13 mouse cellular contexts compared by ENCODE assay signal in genomic region chr11:50089840-50090239, GRCm38 (mm10).
"Had no signal": no experiment of that assay in that cellular context is flagged by ENCODE, and none has a peak within 500 bp of the region (broad histone marks: within the 10 kb centered on the region; RNA-seq: fewer than 3 reads in every experiment).

No protein-coding gene starts in this region.

- H3K27ac ChIP-seq: limb, embryonic 15.5 days; neural tube, embryonic 12.5 days; stomach, embryonic 15.5 days had no signal

- H3K4me3 ChIP-seq: limb, embryonic 15.5 days; midbrain, embryonic 13.5 days; neural tube, embryonic 12.5 days; stomach, embryonic 15.5 days had no signal

- H3K4me1 ChIP-seq: stomach, embryonic 15.5 days had no signal

- H3K27me3 ChIP-seq: limb, embryonic 15.5 days; midbrain, embryonic 13.5 days; neural tube, embryonic 12.5 days; stomach, embryonic 15.5 days had no signal

- H3K9me3 ChIP-seq: limb, embryonic 15.5 days; midbrain, embryonic 13.5 days; neural tube, embryonic 12.5 days; stomach, embryonic 15.5 days had no signal

- H3K36me3 ChIP-seq: stomach, embryonic 15.5 days had no signal

- ATAC-seq: lung, postnatal 0 days; midbrain, embryonic 13.5 days had no signal

- H3K9ac ChIP-seq: limb, embryonic 15.5 days; midbrain, embryonic 13.5 days; neural tube, embryonic 12.5 days; stomach, embryonic 15.5 days had no signal

- H3K4me2 ChIP-seq: limb, embryonic 15.5 days; midbrain, embryonic 13.5 days; neural tube, embryonic 12.5 days; stomach, embryonic 15.5 days had no signal

- DNase-seq: kidney, adult 11 months; kidney, postnatal 36 days; layer of hippocampus, adult 9-11 months; layer of hippocampus, postnatal 36 days; lung, adult 2 months; lung, postnatal 36 days; thymus, adult 2 months; thymus, postnatal 25 days had no signal
